In genomic region chr17:37046312-37047112, GRCm38 (mm10) we compare ENCODE assay signal across 8 mouse cellular contexts. TPM values are rescaled to one million over a fixed set of nuclear protein-coding genes. Genes with fewer than 3 reads are reported as not detected.
A peak's percentile ranks its signal among the peaks of the same experiment; 100 is the strongest.
DNase-seq lines count a peak whose midpoint lies in the region; ATAC-seq and TF ChIP-seq lines count a peak whose summit lies in the region.

No protein-coding gene starts in this region.

- no peaks in the 10 kb centered on the region for H3K36me3 ChIP-seq in embryonic facial prominence, embryonic 11.5 days (replicated peaks; ENCODE audit: control insufficient read depth, insufficient read depth, low read depth, low read length)
- no peaks in the 10 kb centered on the region for H3K36me3 ChIP-seq in heart, embryonic 14.5 days (ENCODE audit: control insufficient read depth, insufficient read depth, low read length)
- H3K36me3 ChIP-seq in kidney, postnatal 0 days (ENCODE audit: insufficient read depth, low read length): no peaks in the 10 kb centered on the region
- H3K36me3 ChIP-seq in liver, embryonic 15.5 days (replicated peaks): no peaks in the 10 kb centered on the region
- no peaks in the 10 kb centered on the region for H3K36me3 ChIP-seq in neural tube, embryonic 12.5 days

- no peaks in the 10 kb centered on the region for H3K27me3 ChIP-seq in embryonic facial prominence, embryonic 11.5 days (ENCODE audit: control insufficient read depth, insufficient read depth, low read length)
- 0 out of 2 replicates have a peak, but pooled peaks cover 4% of the 10 kb centered on the region for H3K27me3 ChIP-seq in heart, embryonic 14.5 days (ENCODE audit: control insufficient read depth, insufficient read depth, low read length)
- H3K27me3 ChIP-seq in kidney, postnatal 0 days (ENCODE audit: insufficient read depth, low read length): no peaks in the 10 kb centered on the region
- H3K27me3 ChIP-seq in liver, embryonic 15.5 days: peaks cover 82% of the 10 kb centered on the region
- peaks cover 8% of the 10 kb centered on the region for H3K27me3 ChIP-seq in neural tube, embryonic 12.5 days (replicated peaks)

- H3K4me1 ChIP-seq in embryonic facial prominence, embryonic 11.5 days (ENCODE audit: control insufficient read depth, insufficient read depth, low read length): peaks cover 4% of the 10 kb centered on the region; the same call in 1 of the 2 replicates
- H3K4me1 ChIP-seq in heart, embryonic 14.5 days (ENCODE audit: control insufficient read depth in 2 of 2, insufficient read depth in 2 of 2, low read length in 2 of 2): peaks cover 18 to 22% of the 10 kb centered on the region in 2 experiments
- H3K4me1 ChIP-seq in kidney, postnatal 0 days (replicated peaks; ENCODE audit: insufficient read depth, low read length): peaks cover 15% of the 10 kb centered on the region; the same call in 1 of the 2 replicates
- H3K4me1 ChIP-seq in liver, embryonic 15.5 days (replicated peaks): peaks cover 24% of the 10 kb centered on the region
- peaks cover 41% of the 10 kb centered on the region for H3K4me1 ChIP-seq in neural tube, embryonic 12.5 days

- peak; percentile 30; the same call in 1 of the 2 replicates for TF ChIP-seq CTCF in kidney, postnatal 0 days (IDR thresholded peaks at IDR 0.05; ENCODE audit: low read depth)

- peak overlapping the region; percentile 88 for H3K4me3 ChIP-seq in embryonic facial prominence, embryonic 11.5 days (ENCODE audit: low read depth, low read length)
- peak overlapping the region; percentile 79 to 88 for H3K4me3 ChIP-seq in heart, embryonic 14.5 days (ENCODE audit: control insufficient read depth in 1 of 2, insufficient read depth in 1 of 2, low read depth in 1 of 2, low read length in 2 of 2)
- peak overlapping the region; percentile 93 for H3K4me3 ChIP-seq in kidney, postnatal 0 days (replicated peaks; ENCODE audit: low read depth, low read length)
- H3K4me3 ChIP-seq in liver, embryonic 15.5 days (replicated peaks): peak overlapping the region; percentile 58
- H3K4me3 ChIP-seq in neural tube, embryonic 12.5 days: peak overlapping the region; percentile 79

- peak; percentile 60 for ATAC-seq in embryonic facial prominence, embryonic 11.5 days (replicated peaks; ENCODE audit: insufficient number of reproducible peaks, low FRiP score, low TSS enrichment, low read depth)
- ATAC-seq in heart, embryonic 14.5 days (ENCODE audit: insufficient number of reproducible peaks, insufficient read depth, low FRiP score, low read depth): peak; percentile 75
- peak; percentile 30 for ATAC-seq in kidney, postnatal 0 days (replicated peaks; ENCODE audit: low FRiP score, low read depth)
- ATAC-seq in liver, embryonic 15.5 days (ENCODE audit: insufficient read depth): peak; percentile 59
- ATAC-seq in neural tube, embryonic 12.5 days (ENCODE audit: low FRiP score, low read depth): peak; percentile 51

- 0% methylated on average over 43 of the region's 58 CpGs for WGBS in embryonic facial prominence, embryonic 11.5 days
- under 1% methylated on average over 26 of the region's 58 CpGs for WGBS in heart, embryonic 14.5 days
- WGBS in kidney, postnatal 0 days: under 1% methylated on average over 27 of the region's 58 CpGs
- 1% methylated on average over 55 of the region's 58 CpGs for WGBS in liver, embryonic 15.5 days (ENCODE audit: insufficient replicate concordance)
- 1% methylated on average over 44 of the region's 58 CpGs for WGBS in neural tube, embryonic 12.5 days

- DNase-seq in CD4-positive helper T cell, adult 2 months (ENCODE audit: low read depth, low spot score): peak; percentile 72
- peak; percentile 28 for DNase-seq in adipocyte (ENCODE audit: low spot score)
- peak; percentile 72 for DNase-seq in embryonic facial prominence, embryonic 11.5 days (ENCODE audit: low spot score)
- DNase-seq in kidney, postnatal 0 days (ENCODE audit: low spot score): peak; percentile 59
- peak; percentile 74 for DNase-seq in thymus, postnatal 4 days

- H3K27ac ChIP-seq in embryonic facial prominence, embryonic 11.5 days (replicated peaks; ENCODE audit: low read depth, low read length): peak overlapping the region; percentile 76
- peak overlapping the region in 1 of 2 experiments; percentile 68; a peak in 2 of 4 replicates for H3K27ac ChIP-seq in heart, embryonic 14.5 days (replicated peaks in 1 of 2; ENCODE audit: control insufficient read depth in 1 of 2, insufficient read depth in 1 of 2, low read depth in 2 of 2, low read length in 2 of 2)
- H3K27ac ChIP-seq in kidney, postnatal 0 days: peak overlapping the region; percentile 68; the same call in 1 of the 2 replicates
- no peak overlapping the region for H3K27ac ChIP-seq in liver, embryonic 15.5 days (replicated peaks)
- H3K27ac ChIP-seq in neural tube, embryonic 12.5 days: peak overlapping the region; percentile 81

- peak overlapping the region; percentile 87 for H3K4me2 ChIP-seq in embryonic facial prominence, embryonic 11.5 days (ENCODE audit: low read depth, low read length)
- peak overlapping the region; percentile 96 for H3K4me2 ChIP-seq in heart, embryonic 14.5 days (ENCODE audit: low read length)
- peak overlapping the region; percentile 86 for H3K4me2 ChIP-seq in kidney, postnatal 0 days (ENCODE audit: low read length)
- H3K4me2 ChIP-seq in liver, embryonic 15.5 days: peak overlapping the region; percentile 71
- H3K4me2 ChIP-seq in neural tube, embryonic 12.5 days (replicated peaks): peak overlapping the region; percentile 85

- H3K9ac ChIP-seq in embryonic facial prominence, embryonic 11.5 days (replicated peaks; ENCODE audit: low read length): peak overlapping the region; percentile 89
- H3K9ac ChIP-seq in heart, embryonic 14.5 days (ENCODE audit: low read length): peak overlapping the region; percentile 91
- H3K9ac ChIP-seq in kidney, postnatal 0 days (ENCODE audit: low read depth, low read length): peak overlapping the region; percentile 88
- peak overlapping the region; percentile 45 for H3K9ac ChIP-seq in liver, embryonic 15.5 days
- H3K9ac ChIP-seq in neural tube, embryonic 12.5 days: peak overlapping the region; percentile 94

- no peaks in the 10 kb centered on the region for H3K9me3 ChIP-seq in embryonic facial prominence, embryonic 11.5 days (replicated peaks; ENCODE audit: control insufficient read depth, low read length)
- H3K9me3 ChIP-seq in heart, embryonic 14.5 days (ENCODE audit: control insufficient read depth, low read length): no peaks in the 10 kb centered on the region
- H3K9me3 ChIP-seq in kidney, postnatal 0 days (replicated peaks; ENCODE audit: low read length): no peaks in the 10 kb centered on the region
- no peaks in the 10 kb centered on the region for H3K9me3 ChIP-seq in liver, embryonic 15.5 days (replicated peaks)
- no peaks in the 10 kb centered on the region for H3K9me3 ChIP-seq in neural tube, embryonic 12.5 days

RNA-seq across cellular contexts. Expression of gene Gabbr1, which starts 0.7 kb away (rescaled TPM):
- polyA plus RNA-seq in embryonic facial prominence, embryonic 11.5 days (2014; fragmentation: Nextera tagmentation; extraction: Ambion mirVana): 6.1 and 8.9 TPM in 2 replicates
- 3.6 and 8.0 TPM in 2 replicates for polyA plus RNA-seq in heart, embryonic 14.5 days (2014; fragmentation: Nextera tagmentation; extraction: Ambion mirVana)
- 5.2 and 6.1 TPM in 2 replicates for polyA plus RNA-seq in kidney, postnatal 0 days (2015; fragmentation: Nextera tagmentation; extraction: Ambion mirVana)
- polyA plus RNA-seq in liver, embryonic 15.5 days (2015; fragmentation: Nextera tagmentation; extraction: Ambion mirVana): 0.25 and 0.66 TPM in 2 replicates
- polyA plus RNA-seq in neural tube, embryonic 12.5 days (2016; fragmentation: Nextera tagmentation; extraction: Ambion mirVana): 44.6 and 47.0 TPM in 2 replicates

RNA-seq across cellular contexts. Expression of gene Mog, which starts 23.3 kb away (rescaled TPM):
- polyA plus RNA-seq in embryonic facial prominence, embryonic 11.5 days (2014; fragmentation: Nextera tagmentation; extraction: Ambion mirVana): 0.20 TPM in 1 of 2 replicates, not detected in the other
- polyA plus RNA-seq in heart, embryonic 14.5 days (2014; fragmentation: Nextera tagmentation; extraction: Ambion mirVana): 0.15 TPM in 1 of 2 replicates, not detected in the other
- polyA plus RNA-seq in kidney, postnatal 0 days (2015; fragmentation: Nextera tagmentation; extraction: Ambion mirVana): not detected in 2 replicates
- polyA plus RNA-seq in liver, embryonic 15.5 days (2015; fragmentation: Nextera tagmentation; extraction: Ambion mirVana): not detected in 2 replicates
- 1.0 and 1.3 TPM in 2 replicates for polyA plus RNA-seq in neural tube, embryonic 12.5 days (2016; fragmentation: Nextera tagmentation; extraction: Ambion mirVana)

RNA-seq across cellular contexts. Expression of gene Olfr90, which starts 41.8 kb away (rescaled TPM):
- not detected in 2 replicates for polyA plus RNA-seq in embryonic facial prominence, embryonic 11.5 days (2014; fragmentation: Nextera tagmentation; extraction: Ambion mirVana)
- polyA plus RNA-seq in heart, embryonic 14.5 days (2014; fragmentation: Nextera tagmentation; extraction: Ambion mirVana): not detected in 2 replicates
- not detected in 2 replicates for polyA plus RNA-seq in kidney, postnatal 0 days (2015; fragmentation: Nextera tagmentation; extraction: Ambion mirVana)
- not detected in 2 replicates for polyA plus RNA-seq in liver, embryonic 15.5 days (2015; fragmentation: Nextera tagmentation; extraction: Ambion mirVana)
- polyA plus RNA-seq in neural tube, embryonic 12.5 days (2016; fragmentation: Nextera tagmentation; extraction: Ambion mirVana): 0.11 TPM in 1 of 2 replicates, not detected in the other

RNA-seq across cellular contexts. Expression of gene Zfp57, which starts 45.5 kb away (rescaled TPM):
- 102 and 110 TPM in 2 replicates for polyA plus RNA-seq in embryonic facial prominence, embryonic 11.5 days (2014; fragmentation: Nextera tagmentation; extraction: Ambion mirVana)
- polyA plus RNA-seq in heart, embryonic 14.5 days (2014; fragmentation: Nextera tagmentation; extraction: Ambion mirVana): 38.3 and 43.4 TPM in 2 replicates
- polyA plus RNA-seq in kidney, postnatal 0 days (2015; fragmentation: Nextera tagmentation; extraction: Ambion mirVana): 28.2 and 32.6 TPM in 2 replicates
- polyA plus RNA-seq in liver, embryonic 15.5 days (2015; fragmentation: Nextera tagmentation; extraction: Ambion mirVana): 3.2 and 3.8 TPM in 2 replicates
- 208 and 210 TPM in 2 replicates for polyA plus RNA-seq in neural tube, embryonic 12.5 days (2016; fragmentation: Nextera tagmentation; extraction: Ambion mirVana)

RNA-seq across cellular contexts. Expression of gene Olfr91, which starts 51.6 kb away (rescaled TPM):
- not detected in 2 replicates for polyA plus RNA-seq in embryonic facial prominence, embryonic 11.5 days (2014; fragmentation: Nextera tagmentation; extraction: Ambion mirVana)
- not detected in 2 replicates for polyA plus RNA-seq in heart, embryonic 14.5 days (2014; fragmentation: Nextera tagmentation; extraction: Ambion mirVana)
- not detected in 2 replicates for polyA plus RNA-seq in kidney, postnatal 0 days (2015; fragmentation: Nextera tagmentation; extraction: Ambion mirVana)
- not detected in 2 replicates for polyA plus RNA-seq in liver, embryonic 15.5 days (2015; fragmentation: Nextera tagmentation; extraction: Ambion mirVana)
- not detected in 2 replicates for polyA plus RNA-seq in neural tube, embryonic 12.5 days (2016; fragmentation: Nextera tagmentation; extraction: Ambion mirVana)
